Mouse (Mus musculus) left cerebral cortex, adult 9 months (tissue): Measurements from ENCODE around the gene Gadd45g.
"Not testable (repeated sequence)": the region's sequence is repeated elsewhere in the genome, so short reads cannot be mapped to it uniquely, and the experiment has no call there.

Experiments used
- DNase-seq, 2 experiments: peaks; one replicate each; pipeline ENCODE4 v3.0.0; 2022; ENCODE audit warnings: low spot score in 2 of 2

Gene Gadd45g

DNA sequence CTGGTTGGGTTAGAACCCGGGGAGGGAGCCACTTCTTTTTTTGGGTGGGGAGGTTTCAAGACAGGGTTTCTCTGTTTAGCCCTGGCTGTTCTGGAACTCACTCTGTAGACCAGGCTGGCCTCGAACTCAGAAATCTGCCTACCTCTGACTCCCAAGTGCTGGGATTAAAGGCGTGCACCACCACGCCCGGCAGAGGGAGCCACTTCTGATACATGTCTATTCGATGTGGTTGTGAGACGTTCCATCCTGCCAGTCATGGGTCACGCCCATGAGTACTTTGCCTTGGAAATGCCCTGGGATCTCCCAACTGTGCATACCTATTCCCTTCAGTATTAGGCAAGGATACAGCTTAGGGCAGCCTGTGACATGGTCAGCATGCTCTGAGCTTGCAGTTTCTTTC, 12.5 kb upstream of the Gadd45g start:
- DNase-seq, result not testable (repeated sequence)

DNA sequence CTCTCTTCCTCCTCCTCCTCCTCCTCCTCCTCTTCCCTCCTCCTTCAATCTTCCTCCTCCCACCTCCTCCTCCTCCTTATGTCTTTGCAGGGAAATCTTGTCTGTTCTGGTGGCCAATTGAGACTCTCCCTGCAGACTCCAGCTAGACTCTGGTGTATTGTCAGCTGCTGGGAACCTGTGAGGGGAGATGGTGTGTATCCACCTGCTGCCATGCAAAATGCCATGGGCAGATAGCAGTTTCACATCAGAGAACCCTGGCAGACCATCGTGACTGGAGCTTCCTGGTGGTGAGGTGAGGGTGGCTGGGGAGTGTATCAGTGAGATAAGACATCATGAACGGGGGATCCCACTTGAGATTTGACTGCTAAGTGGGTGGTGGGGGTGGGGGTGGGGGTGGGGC, 12.0 kb upstream of the Gadd45g start:
- DNase-seq, result no peak

DNA sequence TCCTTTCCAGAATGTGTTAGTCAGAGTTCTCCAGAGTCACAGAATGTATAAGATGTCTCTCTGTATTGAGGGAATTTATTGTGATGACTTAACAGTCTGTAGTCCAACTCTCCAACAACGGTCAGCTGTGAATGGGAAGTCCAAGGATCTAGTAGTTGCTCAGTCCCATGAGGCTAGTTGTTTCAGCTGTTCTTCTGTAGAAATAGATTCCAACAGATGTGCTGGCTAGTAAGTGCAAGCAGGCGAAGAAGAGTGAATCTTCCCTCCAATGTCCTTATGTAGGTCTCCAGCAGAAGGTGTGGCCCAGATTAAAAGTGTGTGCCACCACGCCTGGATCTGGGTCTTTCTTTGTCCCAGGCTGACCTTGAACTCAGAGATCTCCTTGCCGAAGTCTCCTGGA, 11.3 kb upstream of the Gadd45g start:
- DNase-seq, result not testable (repeated sequence)

DNA sequence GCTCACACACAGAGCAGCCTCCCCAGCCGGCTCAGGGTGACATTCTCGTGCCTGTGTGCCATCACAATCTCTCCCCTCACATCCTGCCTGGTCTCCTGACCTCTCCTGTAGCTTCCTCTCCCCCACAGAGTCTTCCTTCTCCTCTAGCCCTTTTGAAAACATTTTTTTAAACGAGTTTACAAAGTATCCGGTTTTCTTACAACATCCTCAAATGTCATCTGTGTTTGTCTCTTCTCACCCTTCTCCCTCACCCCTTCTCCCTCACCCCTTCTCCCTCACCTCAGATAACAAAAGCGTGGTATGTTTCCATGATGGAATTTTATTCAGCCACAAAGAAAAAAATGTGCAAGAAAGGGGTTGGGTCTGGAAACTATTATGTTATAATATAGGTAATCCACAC, 9.1 kb upstream of the Gadd45g start:
- DNase-seq, result no peak

DNA sequence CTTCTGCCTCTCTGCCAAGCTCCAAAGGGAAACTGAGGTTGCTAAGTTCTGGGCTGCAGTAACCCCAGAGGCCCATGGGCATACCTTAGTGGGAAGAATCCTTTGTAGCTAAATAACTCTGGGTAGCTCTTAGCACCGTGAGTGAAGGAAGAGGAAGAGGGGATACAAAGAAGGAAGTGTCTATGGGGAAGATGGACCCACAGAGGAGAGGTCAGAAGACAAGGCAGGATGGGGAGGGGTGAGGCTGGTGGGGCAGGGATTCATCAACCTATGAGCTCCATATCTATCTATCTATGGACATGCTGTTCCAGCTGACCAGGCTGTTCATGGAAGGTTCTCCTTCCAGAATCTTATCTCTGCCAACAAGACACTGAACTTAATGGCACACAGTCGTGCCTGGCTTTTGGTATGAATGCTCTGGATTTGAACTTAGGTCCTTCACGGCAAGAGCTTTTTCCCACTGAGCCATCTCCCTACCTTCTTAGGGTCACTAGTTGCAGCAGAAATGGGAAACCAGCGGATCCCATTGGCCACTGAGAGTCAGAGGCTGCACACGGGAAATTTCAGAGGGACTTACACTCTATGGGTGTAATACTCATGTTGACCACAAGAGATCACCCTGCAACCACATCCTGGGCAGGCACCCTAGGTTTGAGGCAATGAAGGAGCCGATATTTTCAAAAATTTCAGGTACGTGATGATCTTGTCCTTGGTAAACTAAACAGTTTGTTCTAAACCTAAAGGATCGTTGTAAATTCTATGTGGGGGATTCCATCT, 7.0 kb upstream of the Gadd45g start:
- DNase-seq, result peak in 1 of 2 experiments; percentile 57

DNA sequence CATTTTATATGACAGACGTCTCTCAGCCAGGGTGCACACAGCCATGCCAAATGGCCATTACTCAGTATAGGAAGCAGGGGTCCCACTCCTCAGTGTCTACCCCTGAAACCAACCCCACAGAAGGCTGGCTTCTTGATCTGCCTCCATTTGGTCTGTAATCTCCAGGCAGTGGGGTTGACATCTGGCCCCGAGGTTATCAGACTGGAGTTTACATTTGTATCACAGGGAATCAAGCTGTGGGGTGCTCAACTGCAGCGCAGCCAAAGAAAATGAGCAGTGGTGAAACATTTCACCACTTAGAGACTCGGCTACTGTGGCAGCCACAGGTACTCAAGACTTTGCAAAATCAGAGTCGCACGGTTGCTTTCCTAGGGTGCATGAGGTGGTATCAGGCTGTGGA, 5.8 kb upstream of the Gadd45g start:
- DNase-seq, result no peak

DNA sequence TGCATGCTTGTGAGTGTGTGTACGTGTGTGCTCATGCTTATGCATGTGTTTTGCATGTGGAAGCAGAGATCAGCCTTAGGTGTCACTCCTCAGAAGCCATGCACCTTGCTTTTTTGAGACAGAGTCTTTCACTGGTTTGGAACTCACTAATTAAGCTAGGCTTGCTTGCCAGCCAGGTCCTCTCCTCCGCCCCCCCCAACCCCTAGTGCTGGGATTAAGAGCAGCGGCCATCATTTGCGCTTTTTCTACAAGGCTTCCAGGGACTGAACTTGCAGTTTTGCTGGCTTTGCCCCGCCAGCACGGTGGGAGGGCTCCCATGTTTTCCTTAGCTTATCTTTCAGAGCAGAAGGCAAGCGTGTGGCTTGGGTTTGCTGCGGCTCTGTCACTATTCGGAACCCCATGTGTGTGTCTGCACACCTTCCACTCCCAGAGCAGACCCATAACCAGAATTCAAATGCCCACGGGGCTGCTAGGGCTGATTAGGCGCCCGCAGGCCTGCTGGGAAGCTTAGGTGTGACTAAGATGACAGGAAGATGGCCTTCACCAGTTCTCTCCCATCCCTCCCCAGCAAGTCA, 4.8 kb upstream of the Gadd45g start:
- DNase-seq, result no peak

DNA sequence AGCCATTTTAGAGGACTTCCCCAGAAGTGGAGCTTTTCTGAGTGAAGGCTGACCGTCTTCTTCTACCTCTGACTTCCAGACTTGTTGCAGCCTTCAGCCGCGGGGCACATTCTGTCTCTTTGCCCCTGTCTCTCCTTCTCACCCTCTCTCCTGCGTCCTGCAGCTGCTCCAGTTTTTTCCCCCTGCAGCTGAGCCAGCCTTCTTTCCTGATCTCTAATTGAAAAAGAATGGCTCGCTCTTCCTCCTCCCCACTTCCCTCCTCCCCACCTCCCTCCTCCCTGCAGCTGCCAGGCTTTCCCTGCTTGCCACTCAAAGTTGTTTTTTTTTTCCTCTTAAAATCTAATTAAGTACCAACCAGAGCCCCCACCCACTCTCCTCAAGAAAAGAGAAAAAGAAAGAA, 4.3 kb upstream of the Gadd45g start:
- DNase-seq, result no peak

DNA sequence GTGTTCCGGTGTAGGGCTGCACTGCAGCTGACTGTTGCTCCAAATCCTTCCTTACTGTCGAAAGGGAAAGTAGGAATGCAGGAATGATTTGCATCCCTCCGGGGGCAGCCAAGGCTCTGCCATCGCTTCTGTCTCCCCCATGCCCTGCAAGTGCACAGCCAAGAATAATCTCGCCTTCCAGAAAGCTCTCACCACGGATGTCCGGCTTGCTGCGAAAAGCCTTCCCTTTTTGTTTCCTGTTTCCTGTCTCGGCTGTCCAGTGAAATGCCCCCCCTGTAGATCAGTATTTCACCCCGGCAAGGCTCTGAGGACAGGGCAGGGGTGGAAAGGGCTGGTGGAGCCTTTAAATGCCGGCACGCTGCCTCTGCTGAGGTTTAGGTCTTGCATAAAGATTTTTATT, 3.7 kb upstream of the Gadd45g start:
- no peak for DNase-seq

DNA sequence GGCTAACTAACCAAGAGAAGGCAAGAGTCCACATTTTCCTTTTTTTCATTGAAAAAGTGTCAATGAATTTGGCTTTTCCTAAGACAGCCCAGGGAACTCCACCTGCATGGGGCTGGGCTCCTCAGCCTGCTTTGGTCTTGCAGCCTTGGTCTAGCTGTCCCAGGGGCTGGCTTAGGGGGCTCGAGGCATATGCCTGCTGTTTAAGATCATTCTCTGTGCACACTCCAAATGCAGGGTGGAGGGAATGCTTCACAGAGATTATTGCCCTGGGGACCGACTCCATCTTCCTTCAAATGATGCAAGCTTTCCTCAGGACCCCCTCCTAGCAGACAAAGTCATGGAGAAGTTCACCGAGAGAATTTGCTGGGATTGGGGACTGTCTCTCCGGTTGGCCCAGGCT, 3.2 kb upstream of the Gadd45g start:
- DNase-seq, result no peak

DNA sequence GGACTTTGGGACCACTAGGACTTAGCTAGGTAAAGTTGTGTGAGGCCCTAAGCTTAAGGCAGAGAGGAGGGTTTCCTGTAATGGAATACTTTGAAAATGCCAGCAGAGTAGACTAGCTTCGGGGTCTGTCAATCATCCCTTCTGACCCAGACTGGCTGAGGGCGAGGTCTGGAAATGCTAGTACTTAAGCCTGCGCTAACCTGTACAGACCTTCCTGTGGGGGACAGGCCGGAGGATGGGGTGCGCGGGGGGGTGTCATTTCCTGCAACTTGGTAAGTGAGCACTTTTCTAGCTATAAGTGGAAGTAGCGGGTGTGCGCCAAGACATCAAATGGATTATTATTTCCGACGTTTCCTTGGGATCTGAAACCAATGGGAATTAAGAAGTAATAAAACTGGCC, 2.4 kb upstream of the Gadd45g start:
- DNase-seq, result no peak

DNA sequence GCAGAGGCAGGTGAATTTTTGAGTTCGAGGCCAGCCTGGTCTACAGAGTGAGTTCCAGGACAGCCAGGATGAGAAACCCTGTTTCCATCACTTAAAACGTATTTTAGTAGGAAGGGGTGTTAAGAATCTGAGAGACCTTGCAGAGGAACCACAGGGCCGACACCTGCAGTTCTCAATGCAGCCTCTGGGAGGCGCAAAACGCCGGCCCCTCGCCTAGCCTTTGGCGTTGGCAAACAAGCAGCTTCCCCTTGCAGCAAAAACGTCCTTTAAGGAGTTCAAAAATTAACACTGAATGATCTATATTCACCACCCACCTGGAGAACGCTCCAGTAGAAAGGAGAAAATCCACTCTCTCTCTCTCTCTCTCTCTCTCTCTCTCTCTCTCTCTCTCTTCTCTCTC, 1.8 kb upstream of the Gadd45g start:
- DNase-seq, result peak in 1 of 2 experiments; percentile 72

DNA sequence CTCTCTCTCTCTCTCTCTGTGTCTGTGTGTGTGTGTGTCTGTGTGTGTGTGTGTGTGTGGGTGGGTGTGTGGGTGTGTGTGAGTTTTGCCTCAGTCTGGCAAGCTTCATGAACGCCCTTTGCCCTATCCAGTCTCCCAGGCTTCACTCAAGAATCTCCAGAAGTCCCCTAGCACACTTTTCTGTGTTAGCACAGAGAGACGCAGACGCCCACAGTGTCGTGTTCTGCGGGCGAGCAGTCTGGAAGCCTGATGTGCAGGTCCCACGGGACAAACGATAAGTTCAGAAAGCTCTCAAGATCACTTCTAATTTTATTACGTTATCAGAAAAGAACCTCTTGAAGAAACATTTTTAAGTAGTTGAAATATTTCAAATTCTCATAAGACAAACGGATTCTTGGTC, 1.4 kb upstream of the Gadd45g start:
- DNase-seq, result peak in 1 of 2 experiments; percentile 23

DNA sequence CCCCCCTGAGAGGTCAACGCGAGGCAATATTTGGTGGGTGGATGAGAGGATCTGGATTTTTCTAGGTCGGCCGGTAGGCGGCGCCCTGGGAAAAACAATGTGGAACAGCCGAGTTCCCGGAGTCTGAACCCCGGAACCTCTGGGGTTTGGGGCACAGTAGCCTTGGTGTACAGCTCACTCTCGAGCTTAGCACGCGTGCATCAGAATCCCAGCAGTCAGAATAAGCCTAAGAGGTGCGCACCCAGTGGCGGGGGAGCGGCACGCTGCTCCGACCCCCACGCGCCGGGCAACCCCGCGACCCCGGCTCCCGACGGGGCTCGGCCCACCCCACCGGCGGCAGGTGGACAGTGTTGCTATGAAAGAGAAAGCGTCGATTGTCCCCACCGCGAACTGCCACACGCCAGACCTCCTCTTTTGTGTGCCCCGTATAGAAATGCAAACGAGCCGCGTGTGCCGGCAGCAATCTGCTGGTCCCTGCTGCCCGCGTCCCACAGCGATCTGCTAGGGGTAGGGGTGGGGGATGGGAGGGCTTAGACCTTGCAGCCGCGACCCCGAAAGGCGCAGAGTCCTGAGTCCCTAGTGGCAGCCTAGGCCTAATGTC, 787 bp upstream of the Gadd45g start:
- peak in 1 of 2 experiments; percentile 60 for DNase-seq

DNA sequence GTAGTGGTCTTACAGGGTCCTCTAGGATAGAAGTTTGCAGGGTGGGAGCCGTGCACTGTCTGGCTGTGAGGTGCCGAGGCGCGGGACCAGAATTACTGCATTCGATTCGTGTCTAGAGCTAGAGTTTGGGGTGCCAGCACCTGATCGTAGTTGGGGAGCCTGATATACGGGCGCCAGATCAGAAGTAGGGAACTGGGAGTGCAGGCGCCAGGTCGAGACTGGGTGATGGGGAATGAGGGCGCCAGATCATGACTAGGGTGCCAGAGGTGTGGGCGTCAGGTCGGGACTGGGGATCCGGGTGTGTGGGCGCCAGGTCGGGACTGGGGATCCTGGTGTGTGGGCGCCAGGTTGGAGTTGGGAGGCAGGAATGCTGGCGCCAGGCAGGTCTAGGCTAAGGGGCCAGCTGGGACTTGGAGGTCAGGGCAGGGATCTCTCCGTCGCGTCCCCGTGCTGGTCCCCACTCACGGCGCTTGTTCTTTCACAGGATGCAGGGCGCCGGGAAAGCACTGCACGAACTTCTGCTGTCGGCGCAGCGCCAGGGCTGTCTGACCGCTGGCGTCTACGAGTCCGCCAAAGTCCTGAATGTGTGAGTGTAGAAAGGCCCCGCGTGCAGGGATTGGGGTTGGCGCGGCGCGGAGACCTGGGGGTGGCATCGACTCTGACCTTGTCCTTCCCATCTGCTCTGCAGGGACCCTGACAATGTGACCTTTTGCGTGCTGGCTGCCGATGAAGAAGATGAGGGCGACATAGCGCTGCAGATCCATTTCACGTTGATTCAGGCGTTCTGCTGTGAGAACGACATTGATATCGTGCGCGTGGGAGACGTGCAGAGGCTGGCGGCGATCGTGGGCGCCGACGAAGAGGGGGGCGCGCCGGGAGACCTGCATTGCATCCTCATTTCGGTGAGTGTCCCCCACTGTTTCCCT, 653 bp downstream of the Gadd45g start:
- peak in 1 of 2 experiments; percentile 61 for DNase-seq

DNA sequence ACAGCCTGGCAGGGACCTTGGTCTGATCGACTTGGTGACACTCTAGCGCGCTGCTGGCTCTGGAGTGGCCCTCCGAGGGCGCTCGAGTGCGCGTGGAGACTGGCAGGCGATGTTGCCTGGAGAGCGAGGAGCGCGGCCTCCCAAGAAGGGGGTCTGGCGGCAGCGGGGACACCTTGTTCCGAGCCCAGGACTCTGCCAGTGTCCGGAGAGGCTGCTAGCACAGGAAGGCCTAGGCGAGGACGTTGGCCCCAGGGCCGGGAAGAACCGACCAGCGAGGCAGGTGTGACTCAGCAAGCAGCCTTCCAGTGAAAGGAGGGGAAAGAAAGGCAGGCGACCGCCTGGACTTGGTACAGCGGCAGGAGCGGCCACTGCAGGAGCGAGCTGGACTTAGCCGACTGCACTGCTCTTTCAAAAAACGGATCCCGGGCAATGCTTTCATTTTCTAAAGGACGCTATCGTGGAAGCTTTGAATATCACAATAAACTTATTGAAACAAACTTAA, 1.6 kb downstream of the Gadd45g start:
- peak in 1 of 2 experiments; percentile 77 for DNase-seq

DNA sequence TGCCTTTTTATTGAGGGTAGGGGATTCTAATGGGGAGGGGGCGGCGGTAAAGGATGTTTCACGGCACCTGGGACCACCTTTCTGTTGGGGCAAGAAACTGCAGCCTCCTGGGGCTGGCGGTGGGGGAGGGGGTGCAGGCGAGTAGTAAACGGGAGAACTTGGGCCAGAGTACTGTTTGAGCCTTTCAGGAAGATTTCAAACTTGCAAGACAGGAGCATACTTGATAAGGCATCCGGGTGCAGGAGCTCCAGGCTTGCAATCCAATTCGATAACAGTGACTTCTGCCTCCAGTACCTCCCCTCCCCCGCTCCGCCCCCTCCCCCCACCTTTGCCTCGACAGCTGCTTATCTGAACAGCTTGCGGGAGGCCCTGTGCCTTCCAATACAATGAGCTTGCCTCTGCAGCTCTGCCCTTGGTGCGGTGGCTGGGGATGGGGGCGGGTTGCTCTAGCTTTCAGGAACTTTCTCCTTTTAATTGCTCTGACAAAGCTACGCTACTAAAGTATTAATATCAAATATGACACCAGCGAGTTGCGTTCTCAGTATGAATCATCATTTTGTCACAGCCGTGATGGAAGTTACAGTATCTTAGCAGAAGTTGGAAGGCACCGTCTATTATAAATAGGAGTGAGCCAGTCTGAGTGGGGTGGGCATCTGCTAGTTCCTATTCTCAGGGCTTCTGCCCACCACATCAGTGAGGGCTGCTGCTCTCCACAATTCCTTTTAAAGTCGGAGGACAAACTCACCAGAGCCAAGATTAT, 2.2 kb downstream of the Gadd45g start:
- peak; percentile 78 to 83 for DNase-seq

DNA sequence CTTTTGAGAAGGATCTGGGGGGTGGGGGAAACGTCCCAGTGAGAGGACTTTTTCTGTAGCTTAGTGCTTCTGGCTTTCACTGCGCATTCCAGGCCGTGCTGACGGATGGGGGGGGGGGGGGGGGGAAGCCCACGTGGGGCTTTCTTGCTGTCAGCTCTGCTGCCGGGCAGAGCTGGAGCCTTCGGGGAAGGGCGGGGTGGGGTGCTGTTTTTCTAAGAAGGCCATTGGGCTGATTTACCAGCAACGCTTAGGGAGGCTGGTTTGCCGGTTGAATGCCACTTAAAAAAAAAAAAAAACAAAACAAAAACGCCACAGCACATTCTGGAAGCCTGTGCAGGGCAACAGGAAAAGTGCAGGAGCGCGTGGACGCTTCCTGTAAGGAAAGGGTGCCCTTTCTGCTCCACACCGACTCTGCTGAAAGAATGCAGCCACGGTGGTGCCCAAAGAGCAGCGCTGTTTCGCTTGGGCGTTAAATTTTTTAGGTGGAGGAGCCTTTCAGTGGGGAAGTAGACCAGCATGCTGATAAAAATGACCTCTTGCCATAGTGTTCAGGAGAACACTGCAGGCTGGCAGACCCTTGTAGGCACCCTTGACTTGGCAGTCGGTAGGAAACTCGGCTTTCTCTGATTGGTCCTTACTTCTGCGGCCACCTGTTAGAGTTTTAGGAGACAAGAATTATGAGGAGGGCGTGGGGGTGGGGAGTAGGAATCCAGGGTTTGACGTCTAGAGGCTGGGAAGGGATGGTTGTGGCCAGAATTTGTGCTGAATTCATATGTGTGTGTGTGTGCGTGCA, 3.0 kb downstream of the Gadd45g start:
- DNase-seq, result no peak

DNA sequence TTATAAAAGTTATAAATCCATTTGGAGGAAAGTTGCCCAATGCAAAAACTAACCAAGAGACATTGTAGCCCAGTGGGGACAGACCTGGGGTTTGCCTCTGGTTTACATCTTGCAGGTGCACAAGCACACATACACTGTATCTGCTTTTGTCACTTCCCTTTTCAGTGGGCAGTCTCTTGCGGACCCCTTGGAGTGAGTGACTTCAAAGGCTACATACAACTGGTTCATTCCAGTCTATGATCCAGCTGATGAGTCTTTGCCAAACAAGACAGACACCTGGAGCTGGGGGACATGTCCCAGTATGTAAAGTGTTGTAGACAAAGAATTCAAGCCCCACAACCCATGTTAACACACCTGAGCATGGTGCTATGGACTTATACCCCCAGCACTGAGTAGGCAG, 4.1 kb downstream of the Gadd45g start:
- no peak for DNase-seq

DNA sequence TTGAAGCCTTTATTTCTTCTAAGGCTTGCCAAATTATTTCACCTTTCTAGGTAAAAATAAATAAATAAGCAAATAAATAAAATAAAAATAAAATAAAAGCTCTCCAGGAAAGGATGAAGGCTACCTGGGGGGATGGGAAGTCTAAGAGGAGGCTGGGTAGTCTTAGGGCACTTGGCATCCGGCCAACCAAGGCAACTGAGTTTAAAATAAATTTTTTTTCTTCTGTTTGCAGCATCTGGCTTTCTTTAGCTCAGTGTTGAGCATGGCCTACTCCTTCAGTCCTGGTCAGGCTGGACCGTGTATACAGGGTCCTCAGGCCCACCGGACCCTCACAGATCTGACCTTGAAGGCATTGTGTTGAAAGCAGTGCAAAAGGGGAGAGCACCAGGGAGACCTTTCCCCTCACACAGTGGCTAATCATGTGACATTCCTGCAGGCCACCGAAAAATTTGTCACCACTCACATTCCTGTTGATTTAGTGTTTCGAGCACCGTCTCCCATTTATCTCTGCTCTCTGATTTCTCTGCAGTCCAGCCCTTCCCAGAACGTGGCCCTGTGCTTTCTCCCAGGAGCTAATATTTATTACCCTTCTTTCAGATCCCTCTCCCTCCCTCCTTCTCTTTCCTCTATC, 6.2 kb downstream of the Gadd45g start:
- no peak for DNase-seq
